Mouse (Mus musculus) lung, embryonic 15.5 days (tissue): Measurements from ENCODE around the gene Spef2. TPM values are rescaled to one million over a fixed set of nuclear protein-coding genes. Genes with fewer than 3 reads are reported as not detected.

Experiments
- polyA plus RNA-seq: library from polyadenylated mRNA; unstranded; fragments of >200 nt; fragmentation: Nextera tagmentation; extraction: Ambion mirVana; gene quantifications from 2 replicates; pipeline ENCODE4 v1.2.1, GENCODE M21; 2015

The Spef2 gene
- polyA plus RNA-seq, 1 experiment from 2014 or later: 1.8 TPM

Other genes starting within 250 kb of the Spef2 start
- 0.33 and 0.86 TPM in 2 replicates for gene Il7r, start 218.7 kb downstream of the Spef2 start, polyA plus RNA-seq